Mouse (Mus musculus) CH12.LX (cell line): ENCODE data around the gene Plk4. TPM values are rescaled to one million over a fixed set of nuclear protein-coding genes. Genes with fewer than 3 reads are reported as not detected.

Experiments used
- DNase-seq: peaks from one replicate; pipeline ENCODE4 v3.0.0-alpha.2; 2013; ENCODE audit errors: extremely low read depth
- H3K27ac ChIP-seq: 2 replicates; pipeline ENCODE4 v1.5.1; 2012; ENCODE audit warnings: low read depth, mild to moderate bottlenecking, control low read depth, moderate library complexity; ENCODE audit not compliant: insufficient read depth
- H3K27me3 ChIP-seq: replicated peaks from 2 replicates; pipeline ENCODE3; 2012; ENCODE audit warnings: inconsistent platforms
- H3K36me3 ChIP-seq, 2 experiments: replicated peaks in 1 of 2; 2 replicates each; pipeline versions ENCODE3 to v1.6.1; 2012; ENCODE audit warnings: inconsistent platforms in 1 of 2, low read length in 1 of 2, mild to moderate bottlenecking in 1 of 2, mixed read lengths in 1 of 2, moderate library complexity in 1 of 2; ENCODE audit not compliant: control insufficient read depth in 1 of 2, insufficient read depth in 1 of 2
- H3K4me1 ChIP-seq, 2 experiments: 2 replicates each; pipeline ENCODE4 v1.6.1; 2012; ENCODE audit warnings: inconsistent platforms in 1 of 2, moderate library complexity in 1 of 2; ENCODE audit not compliant: insufficient read depth in 2 of 2, control insufficient read depth in 1 of 2
- H3K4me2 ChIP-seq: 2 replicates; pipeline ENCODE4 v1.6.1; 2012; ENCODE audit warnings: low read depth, mild to moderate bottlenecking, control low read depth; ENCODE audit not compliant: poor library complexity, insufficient read depth, severe bottlenecking
- H3K4me3 ChIP-seq, 3 experiments: fragments of 150-350 bp in 1 of 3; sonication (generic) in 1 of 3; replicated peaks in 1 of 3; 2 replicates each; pipeline versions ENCODE3 to v1.5.1; 2011 to 2012; ENCODE audit warnings: low read depth in 2 of 3, low read length in 2 of 3, mild to moderate bottlenecking in 2 of 3, moderate library complexity in 2 of 3, control low read depth in 1 of 3, improper control_type of control experiment in 1 of 3, inconsistent platforms in 1 of 3, mixed read lengths in 1 of 3; ENCODE audit not compliant: poor library complexity in 1 of 3
- H3K79me2 ChIP-seq: replicated peaks from 2 replicates; pipeline ENCODE4 v1.6.1; 2012; ENCODE audit warnings: mild to moderate bottlenecking, moderate library complexity; ENCODE audit not compliant: control insufficient read depth, poor library complexity, insufficient read depth, severe bottlenecking; ENCODE audit errors: extremely low read depth
- H3K9ac ChIP-seq: 2 replicates; pipeline ENCODE4 v1.6.1; 2012; ENCODE audit warnings: low read depth, mild to moderate bottlenecking, control low read depth, moderate library complexity; ENCODE audit not compliant: insufficient read depth
- H3K9me3 ChIP-seq: replicated peaks from 2 replicates; pipeline ENCODE3; 2012; ENCODE audit warnings: low read length, inconsistent platforms, mixed read lengths
- BHLHE40 ChIP-seq: IDR thresholded peaks from 2 replicates; pipeline ENCODE4 v1.6.1; 2011; ENCODE audit warnings: mild to moderate bottlenecking, low read depth, low read length, improper control_type of control experiment
- CHD1 ChIP-seq: IDR thresholded peaks from 2 replicates; pipeline ENCODE4 v1.6.1; 2012; ENCODE audit warnings: low read depth, low read length, improper control_type of control experiment, inconsistent platforms
- CHD2 ChIP-seq: IDR thresholded peaks from 2 replicates; pipeline ENCODE4 v1.6.1; 2011; ENCODE audit warnings: low read length, improper control_type of control experiment
- CTCF ChIP-seq, 2 experiments: IDR thresholded peaks in 1 of 2; conservative IDR thresholded peaks in 1 of 2; 2 replicates each; pipeline ENCODE4 v1.5.1; 2011 to 2012; ENCODE audit warnings: low read depth in 2 of 2, low read length in 2 of 2, improper control_type of control experiment in 1 of 2, inconsistent platforms in 1 of 2, mild to moderate bottlenecking in 1 of 2, moderate library complexity in 1 of 2
- E2F4 ChIP-seq: IDR thresholded peaks from 2 replicates; pipeline ENCODE4 v1.6.1; 2011; ENCODE audit warnings: low read depth, low read length, improper control_type of control experiment; ENCODE audit not compliant: insufficient replicate concordance
- ELF1 ChIP-seq: IDR thresholded peaks from 2 replicates; pipeline ENCODE4 v1.6.1; 2014; ENCODE audit warnings: low read depth, mild to moderate bottlenecking, inconsistent platforms, low read length, improper control_type of control experiment
- EP300 ChIP-seq: IDR thresholded peaks from 2 replicates; pipeline ENCODE4 v1.6.1; 2011; ENCODE audit warnings: low read length, improper control_type of control experiment
- ETS1 ChIP-seq: conservative IDR thresholded peaks from 2 replicates; pipeline ENCODE4 v1.6.1; 2012; ENCODE audit warnings: low read depth, mild to moderate bottlenecking, inconsistent platforms, low read length, improper control_type of control experiment, moderate library complexity
- GABPA ChIP-seq: IDR thresholded peaks from 2 replicates; pipeline ENCODE4 v1.6.1; 2012; ENCODE audit warnings: low read depth, low read length, improper control_type of control experiment, inconsistent platforms; ENCODE audit not compliant: insufficient replicate concordance
- HCFC1 ChIP-seq: IDR thresholded peaks from 2 replicates; pipeline ENCODE4 v1.6.1; 2012; ENCODE audit warnings: low read depth, mild to moderate bottlenecking, inconsistent platforms, low read length, improper control_type of control experiment
- IRF4 ChIP-seq: IDR thresholded peaks from 2 replicates; pipeline ENCODE4 v1.6.1; 2014; ENCODE audit warnings: low read depth, mild to moderate bottlenecking, inconsistent platforms, low read length, improper control_type of control experiment
- JUN ChIP-seq: IDR thresholded peaks from 2 replicates; pipeline ENCODE4 v1.6.1; 2011; ENCODE audit warnings: low read depth, mild to moderate bottlenecking, low read length, improper control_type of control experiment, moderate library complexity; ENCODE audit not compliant: insufficient read depth
- JUND ChIP-seq: conservative IDR thresholded peaks from 2 replicates; pipeline ENCODE4 v1.6.1; 2011; ENCODE audit warnings: low read depth, low read length, improper control_type of control experiment
- KAT2A ChIP-seq: IDR thresholded peaks from 2 replicates; pipeline ENCODE4 v1.6.1; 2012; ENCODE audit warnings: low read length, improper control_type of control experiment, inconsistent platforms; ENCODE audit not compliant: insufficient replicate concordance
- MAFK ChIP-seq: IDR thresholded peaks from 2 replicates; pipeline ENCODE4 v1.6.1; 2011; ENCODE audit warnings: low read length, improper control_type of control experiment; ENCODE audit not compliant: insufficient replicate concordance
- MAX ChIP-seq: IDR thresholded peaks from 2 replicates; pipeline ENCODE4 v1.6.1; 2011; ENCODE audit warnings: low read length, improper control_type of control experiment
- MAZ ChIP-seq: IDR thresholded peaks from 2 replicates; pipeline ENCODE4 v1.6.1; 2012; ENCODE audit warnings: low read depth, mild to moderate bottlenecking, inconsistent platforms, low read length, improper control_type of control experiment, moderate library complexity
- MEF2A ChIP-seq: IDR thresholded peaks from 2 replicates; pipeline ENCODE4 v1.6.1; 2014; ENCODE audit warnings: low read depth, mild to moderate bottlenecking, inconsistent platforms, low read length, improper control_type of control experiment, borderline replicate concordance
- MXI1 ChIP-seq: IDR thresholded peaks from 2 replicates; pipeline ENCODE4 v1.6.1; 2011; ENCODE audit warnings: mild to moderate bottlenecking, low read depth, low read length, improper control_type of control experiment
- MYC ChIP-seq: IDR thresholded peaks from 2 replicates; pipeline ENCODE4 v1.6.1; 2011; ENCODE audit warnings: low read depth, mild to moderate bottlenecking, improper control_type of control experiment, low read length
- NELFE ChIP-seq: IDR thresholded peaks from 2 replicates; pipeline ENCODE4 v1.6.1; 2011; ENCODE audit warnings: low read depth, low read length, improper control_type of control experiment
- NRF1 ChIP-seq: IDR thresholded peaks from 2 replicates; pipeline ENCODE4 v1.6.1; 2014; ENCODE audit warnings: low read depth, mild to moderate bottlenecking, inconsistent platforms, low read length, improper control_type of control experiment, moderate library complexity
- PAX5 ChIP-seq: IDR thresholded peaks from 2 replicates; pipeline ENCODE4 v1.6.1; 2012; ENCODE audit warnings: low read length, inconsistent platforms, mixed read lengths
- POLR2A ChIP-seq: IDR thresholded peaks from 2 replicates; pipeline ENCODE4 v1.6.1; 2011; ENCODE audit warnings: low read depth, mild to moderate bottlenecking, improper control_type of control experiment, low read length
- POLR2AphosphoS2 ChIP-seq: IDR thresholded peaks from 2 replicates; pipeline ENCODE4 v1.6.1; 2011; ENCODE audit warnings: low read depth, low read length, improper control_type of control experiment
- RAD21 ChIP-seq: IDR thresholded peaks from 2 replicates; pipeline ENCODE4 v1.6.1; 2011; ENCODE audit warnings: low read depth, mild to moderate bottlenecking, low read length, improper control_type of control experiment, moderate library complexity
- RCOR1 ChIP-seq: conservative IDR thresholded peaks from 2 replicates; pipeline ENCODE4 v1.6.1; 2012; ENCODE audit warnings: low read depth, mild to moderate bottlenecking, inconsistent platforms, low read length, improper control_type of control experiment
- SIN3A ChIP-seq: IDR thresholded peaks from 2 replicates; pipeline ENCODE4 v1.6.1; 2012; ENCODE audit warnings: low read length, improper control_type of control experiment, inconsistent platforms
- SMC3 ChIP-seq: IDR thresholded peaks from 2 replicates; pipeline ENCODE4 v1.6.1; 2011; ENCODE audit warnings: low read depth, low read length, improper control_type of control experiment
- TBP ChIP-seq: conservative IDR thresholded peaks from 2 replicates; pipeline ENCODE4 v1.6.1; 2011; ENCODE audit warnings: low read depth, low read length, improper control_type of control experiment
- TCF12 ChIP-seq: IDR thresholded peaks from 2 replicates; pipeline ENCODE4 v1.6.1; 2014; ENCODE audit warnings: low read depth, mild to moderate bottlenecking, inconsistent platforms, low read length, improper control_type of control experiment
- UBTF ChIP-seq: IDR thresholded peaks from 2 replicates; pipeline ENCODE4 v1.6.1; 2012; ENCODE audit warnings: low read depth, mild to moderate bottlenecking, inconsistent platforms, low read length, improper control_type of control experiment, moderate library complexity
- USF1 ChIP-seq: IDR thresholded peaks from 2 replicates; pipeline ENCODE4 v1.6.1; 2014; ENCODE audit warnings: low read depth, mild to moderate bottlenecking, inconsistent platforms, low read length, improper control_type of control experiment
- USF2 ChIP-seq: conservative IDR thresholded peaks from 2 replicates; pipeline ENCODE4 v1.6.1; 2011; ENCODE audit warnings: low read depth, low read length, improper control_type of control experiment
- ZC3H11A ChIP-seq: IDR thresholded peaks from 2 replicates; pipeline ENCODE4 v1.6.1; 2012; ENCODE audit warnings: low read depth, mild to moderate bottlenecking, inconsistent platforms, low read length, improper control_type of control experiment
- ZKSCAN1 ChIP-seq: IDR thresholded peaks from 2 replicates; pipeline ENCODE4 v1.6.1; 2012; ENCODE audit warnings: low read depth, inconsistent platforms, low read length, improper control_type of control experiment, borderline replicate concordance
- ZMIZ1 ChIP-seq: IDR thresholded peaks from 2 replicates; pipeline ENCODE4 v1.6.1; 2012; ENCODE audit warnings: low read depth, mild to moderate bottlenecking, inconsistent platforms, low read length, improper control_type of control experiment
- ZNF384 ChIP-seq: IDR thresholded peaks from 2 replicates; pipeline ENCODE4 v1.6.1; 2012; ENCODE audit warnings: low read depth, low read length, improper control_type of control experiment, inconsistent platforms
- dilution Hi-C: fragments of 300-500 bp; cut with MboI; formaldehyde crosslinking; loops from 2 replicates; pipeline ENCODE4 v1.14.3; 2020; ENCODE audit warnings: low sequenced_read_pairs; ENCODE audit not compliant: extremely low pct_unique_long_range_greater_than_20kb, extremely low pct_ligation_motif_present
- in situ Hi-C: fragments of 300-500 bp; cut with MboI; formaldehyde crosslinking; loops from 3 replicates; pipeline ENCODE4 v1.14.3; 2019; ENCODE audit warnings: low sequenced_read_pairs, low pct_ligation_motif_present, low pct_unique_long_range_greater_than_20kb, mixed read lengths
- polyA plus RNA-seq: library from polyadenylated mRNA; unstranded; fragments of >175 nt; gene quantifications from 2 replicates; pipeline ENCODE4 v1.2.1, GENCODE M21; 2012; ENCODE audit warnings: low read depth; ENCODE audit not compliant: insufficient read length
- total RNA-seq, 2 experiments: library from RNA; depleted of rRNA; stranded (reverse); fragments of 300-350 nt in 1 of 2; fragments of >200 nt in 1 of 2; gene quantifications; 2 replicates each; pipeline ENCODE4 v1.2.3; 2012 to 2014

Gene Plk4
- total RNA-seq (2012; rRNA removed): 39.2 and 41.1 TPM in 2 replicates
- 43.2 and 46.0 TPM in 2 replicates for total RNA-seq (2014; rRNA removed)
- polyA plus RNA-seq: 36.3 and 39.0 TPM in 2 replicates

DNA sequence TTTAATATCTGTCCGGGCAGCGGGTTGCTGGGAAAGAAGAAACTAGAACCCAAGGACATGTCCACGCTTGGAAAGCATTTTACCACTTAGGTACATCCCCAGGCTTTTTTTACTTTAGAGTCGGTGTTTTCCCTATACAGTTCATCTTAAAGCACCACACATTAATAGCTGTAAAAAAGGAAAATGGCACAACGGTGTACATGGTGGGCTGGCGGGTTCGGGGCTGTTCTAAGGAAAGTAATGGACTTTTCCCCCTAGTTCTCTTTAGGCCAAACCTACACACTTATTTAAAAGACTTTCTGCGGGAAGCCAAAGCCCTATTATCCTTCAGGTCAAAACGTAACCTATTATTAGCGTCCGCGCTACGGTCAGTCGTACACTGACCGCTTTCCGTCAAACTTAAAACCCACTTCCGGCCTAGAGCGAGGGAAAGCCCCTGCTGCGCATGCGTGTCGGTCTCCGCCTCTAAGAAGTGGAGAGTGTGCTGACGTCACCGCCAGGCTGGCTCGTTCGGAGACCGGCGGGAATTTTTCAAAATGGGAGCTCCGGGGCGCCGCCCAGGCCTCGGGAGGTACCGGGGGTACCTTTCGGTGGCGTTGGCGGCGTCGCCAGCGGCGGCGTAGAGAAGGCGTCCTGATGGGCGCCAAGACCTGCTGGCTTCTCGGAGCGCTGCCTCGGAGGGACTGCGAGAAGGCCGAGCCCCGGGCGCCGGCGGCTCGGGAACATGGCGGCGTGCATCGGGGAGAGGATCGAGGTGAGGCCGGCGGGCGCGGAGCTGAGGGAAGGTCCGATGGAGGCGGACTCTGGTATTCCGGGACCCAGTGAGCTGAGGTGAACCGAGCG lies at the start of gene Plk4:
Gene Plk4, plus strand, starts transcription at position 490 of the 843 bp plus-strand sequence.
- H3K27me3 ChIP-seq: no peaks in the 10 kb centered on the region
- peak within 1 kb of the TSS; percentile 77 to 98 (median 97) for H3K4me3 ChIP-seq
- peak within 1 kb of the TSS; percentile 81 for H3K27ac ChIP-seq
- peak; percentile 97 for DNase-seq
- dilution Hi-C loops (no loop called here), in situ Hi-C loops (loop anchor here (25.0 kb wide), 1 partner anchor 188 kb away; no protein-coding TSS in a partner anchor)
- H3K9me3 ChIP-seq: no peaks in the 10 kb centered on the region
- peaks cover 2 to 29% of the 10 kb centered on the region in 2 experiments; a peak in 3 of 4 replicates for H3K4me1 ChIP-seq
- H3K4me2 ChIP-seq: peak within 1 kb of the TSS; percentile 75
- peaks cover 3 to 16% of the 10 kb centered on the region in 2 experiments for H3K36me3 ChIP-seq
- H3K9ac ChIP-seq: peak within 1 kb of the TSS; percentile 73
- H3K79me2 ChIP-seq: peaks cover 26% of the 10 kb centered on the region
- TF ChIP-seq JUN (peak; percentile 52), USF2 (no peak), MAZ (no peak), USF1 (no peak), HCFC1 (peak; percentile 70), ETS1 (peak; percentile 64), TCF12 (peak; percentile 79), ZNF384 (peak; percentile 29; the same call in 1 of the 2 replicates), SIN3A (peak; percentile 92), ELF1 (peak; percentile 91), GABPA (no peak), RAD21 (no peak), TBP (peak; percentile 84; the same call in 1 of the 2 replicates), ZC3H11A (no peak), BHLHE40 (no peak), CTCF (conservative IDR thresholded peaks at IDR 0.05 in 1 of 2, IDR thresholded peaks at IDR 0.05 in 1 of 2; ENCODE audit: low read depth in 2 of 2, low read length in 2 of 2) (no peak), JUND (peak; percentile 53), POLR2AphosphoS2 (no peak; the same call in 1 of the 2 replicates), MAFK (no peak), MXI1 (peak; percentile 80), MAX (peak; percentile 33), ZMIZ1 (peak; percentile 34; the same call in 1 of the 2 replicates), ZKSCAN1 (no peak; the same call in 1 of the 2 replicates), CHD2 (no peak), PAX5 (no peak), MYC (no peak), MEF2A (peak; percentile 88; the same call in 1 of the 2 replicates), KAT2A (no peak), CHD1 (no peak), SMC3 (0 out of 2 replicates have a peak, but pooled peaks have one; percentile 18), NELFE (peak; percentile 73), EP300 (peak; percentile 55), E2F4 (peak; percentile 86; the same call in 1 of the 2 replicates), IRF4 (peak; percentile 6), RCOR1 (no peak), POLR2A (peak; percentile 83), NRF1 (peak; percentile 98), UBTF (no peak)
